Mouse (Mus musculus) urinary bladder, postnatal 10 days (tissue): ENCODE results near the gene Gm8251.
"Not testable (repeated sequence)": the region's sequence is repeated elsewhere in the genome, so short reads cannot be mapped to it uniquely, and the experiment has no call there.

Source experiments
- DNase-seq: peaks from one replicate; pipeline ENCODE4 v3.0.0; 2022; ENCODE audit warnings: low spot score

Gm8251 gene

DNA sequence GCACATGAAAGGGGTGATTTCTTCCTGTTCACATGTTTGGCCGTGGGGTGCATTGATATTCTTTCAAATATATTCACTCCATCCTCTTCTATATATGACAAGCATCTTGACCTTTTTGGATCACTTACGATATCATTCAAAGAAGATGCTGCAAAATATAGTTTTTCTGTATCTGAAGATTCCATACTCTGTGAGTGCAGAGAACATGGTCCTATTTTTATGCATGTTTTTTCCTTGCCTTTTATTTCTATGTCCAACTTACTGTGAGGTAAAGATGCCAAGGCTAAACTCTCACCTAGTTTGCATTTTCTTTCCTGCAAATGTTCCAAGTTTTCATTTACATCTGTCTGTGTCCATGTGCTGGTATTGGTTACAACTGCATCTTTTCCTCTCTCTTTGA, at the start of gene Gm8251:
TSS of gene Gm8251 (minus strand) at position 101 of the 400 bp plus-strand sequence.
- no peak for DNase-seq

DNA sequence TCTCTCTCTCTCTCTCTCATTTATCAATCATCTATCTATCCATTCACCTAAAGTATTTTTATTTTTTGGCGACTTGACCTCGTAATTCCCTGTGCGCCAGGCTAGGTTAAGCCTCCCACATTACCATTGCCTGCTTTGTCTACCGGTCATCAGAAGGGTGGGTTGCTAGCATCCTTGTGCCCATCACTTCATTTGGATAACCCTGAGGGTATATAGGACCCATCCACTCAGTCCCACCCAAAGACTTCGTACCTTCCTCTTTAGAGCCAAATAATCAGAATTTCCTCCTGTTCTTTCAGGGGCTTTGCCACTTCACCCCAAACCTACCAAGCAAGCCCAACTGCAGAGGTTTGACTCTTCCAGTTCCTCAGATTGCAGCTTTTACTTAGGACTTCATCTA, 41.2 kb upstream of the Gm8251 start:
- no peak for DNase-seq

DNA sequence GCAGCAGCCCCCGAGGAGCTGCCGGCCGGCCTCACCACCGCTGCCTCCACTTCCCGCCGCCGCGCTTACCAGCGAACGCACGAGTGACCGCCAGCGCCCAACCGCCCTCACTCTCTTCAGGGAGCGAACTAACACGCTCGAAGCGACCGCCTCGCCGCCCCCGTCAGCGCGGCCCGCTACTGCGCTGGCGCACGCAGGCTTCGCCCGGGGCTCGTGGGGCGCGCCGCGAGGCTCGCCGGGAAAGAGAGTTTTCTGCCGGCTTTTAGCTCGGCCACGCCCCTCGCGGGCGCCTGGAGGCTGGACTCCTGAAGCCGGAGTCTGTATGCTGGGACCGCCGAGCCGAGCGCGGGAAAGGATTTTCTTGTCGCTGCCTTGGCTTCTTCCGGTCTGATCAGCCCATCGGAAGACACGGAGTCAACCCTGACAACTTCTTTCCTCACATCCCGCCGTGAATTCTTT, 40.6 kb upstream of the Gm8251 start, which contains the start of gene Tex30:
TSS of gene Tex30 (minus strand) at position 183 of the 459 bp plus-strand sequence.
- peak; percentile 70 for DNase-seq

DNA sequence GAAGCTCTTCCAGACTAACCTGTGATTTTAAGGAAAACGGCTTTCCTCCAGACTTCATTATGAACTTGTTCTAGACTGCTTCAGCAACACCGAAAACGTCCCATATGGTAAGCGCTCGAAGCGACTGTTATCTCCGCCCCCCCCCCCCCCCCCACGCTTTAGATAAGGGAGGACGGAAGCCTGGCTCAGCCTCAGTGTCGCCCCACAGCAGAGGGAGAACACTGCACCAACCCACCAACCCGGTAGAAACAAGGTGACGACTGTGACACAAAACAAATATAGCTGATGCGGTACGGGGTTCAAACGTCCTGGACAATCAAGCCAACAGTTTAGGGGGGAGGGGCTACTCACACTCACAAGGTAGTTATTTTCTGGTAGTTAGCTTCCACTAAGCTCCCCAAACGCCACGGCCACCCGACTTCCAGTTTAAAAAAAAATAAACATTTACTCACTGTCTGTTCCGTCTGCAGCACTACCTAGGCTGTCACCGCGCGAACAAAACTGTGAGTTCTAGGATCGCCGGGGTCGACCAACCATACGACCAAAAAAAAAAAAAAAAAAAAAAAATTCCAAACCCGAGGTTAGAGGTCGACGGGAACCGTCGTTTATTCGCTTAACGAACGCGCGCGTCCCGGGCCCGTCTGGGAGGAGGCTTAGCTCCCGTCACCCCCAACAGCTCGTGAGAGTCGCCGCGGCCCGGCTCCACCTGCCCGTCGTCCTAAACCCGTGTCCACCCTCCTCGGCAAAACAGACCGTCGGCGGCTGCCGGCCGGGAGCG, 39.9 kb upstream of the Gm8251 start:
- DNase-seq = no peak

DNA sequence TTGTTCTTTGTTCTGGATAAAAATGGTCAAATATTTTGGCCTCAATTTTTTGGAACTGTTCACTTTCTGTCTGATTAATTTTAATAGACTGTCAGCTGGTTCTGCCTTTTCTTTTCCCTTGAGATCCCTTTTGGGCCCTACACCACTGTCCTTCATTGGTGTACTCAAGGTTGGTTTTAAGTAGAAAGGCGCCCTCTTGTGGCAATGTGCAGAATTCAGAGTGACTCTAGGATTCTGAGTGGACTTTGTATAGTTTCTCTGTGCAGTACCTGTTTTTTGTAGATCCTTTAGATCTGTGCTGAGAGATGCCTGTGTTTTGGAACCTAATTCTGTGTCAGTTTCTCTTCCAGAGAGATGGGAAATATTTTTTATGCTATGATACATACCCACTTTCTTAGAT, 2.9 kb upstream of the Gm8251 start:
- DNase-seq = no peak

DNA sequence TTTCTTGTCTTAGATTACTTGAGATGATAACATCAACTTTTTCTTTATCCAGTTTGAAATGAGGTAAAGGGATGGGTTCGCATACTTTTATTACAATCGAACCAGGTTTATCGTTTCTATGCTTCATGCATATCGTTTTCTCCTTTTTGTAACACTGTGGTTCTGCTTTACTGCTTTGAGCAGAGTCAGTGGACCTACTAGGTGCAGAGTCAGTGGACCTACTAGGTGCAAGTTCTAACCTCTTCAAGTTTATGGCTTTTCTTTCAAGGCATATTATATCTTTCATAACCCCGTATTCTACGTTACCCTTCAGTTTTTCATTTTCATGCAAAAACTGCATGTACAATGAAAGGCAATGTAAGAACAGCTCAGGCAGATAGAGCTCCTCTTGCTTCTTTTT, 1.7 kb upstream of the Gm8251 start:
- no peak for DNase-seq

DNA sequence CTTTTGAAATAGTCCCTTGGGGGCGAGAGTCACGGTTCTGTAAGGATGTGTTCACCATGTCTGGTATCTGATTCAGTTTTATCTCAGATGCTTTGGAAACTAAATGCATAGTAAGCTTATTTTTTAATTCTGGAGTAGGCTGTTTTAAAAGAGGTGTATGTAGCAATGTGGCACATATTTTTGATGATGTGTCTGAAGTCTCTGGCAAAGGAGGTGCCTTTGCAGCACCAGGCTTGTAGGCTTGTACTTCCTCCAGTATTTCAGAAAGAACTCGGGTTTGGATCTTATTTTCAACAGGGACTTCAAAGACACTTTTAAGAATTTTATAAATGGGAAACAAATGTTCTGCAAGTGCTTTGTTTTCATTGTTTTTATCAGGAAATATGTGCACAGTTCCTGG, 3.9 kb downstream of the Gm8251 start:
- no peak for DNase-seq

DNA sequence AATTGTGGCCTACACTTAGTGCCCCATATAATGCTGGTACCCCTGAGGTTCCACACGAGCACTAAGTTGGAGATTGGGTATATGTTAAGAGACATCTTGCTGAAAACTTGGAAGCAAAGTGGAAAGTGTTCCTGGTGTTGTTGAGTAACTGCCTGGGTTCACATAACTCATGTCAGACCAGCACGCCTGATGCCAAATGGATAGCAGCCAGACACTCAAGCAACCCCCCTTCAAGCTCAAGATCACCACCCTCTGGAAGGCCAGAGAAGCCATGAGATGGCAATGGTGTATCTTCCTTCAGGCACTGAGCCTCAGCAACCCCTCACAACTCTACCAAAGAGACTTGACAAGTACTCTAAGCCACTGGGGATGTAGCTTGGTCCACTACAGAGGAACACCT, 15.2 kb downstream of the Gm8251 start:
- DNase-seq = no peak

DNA sequence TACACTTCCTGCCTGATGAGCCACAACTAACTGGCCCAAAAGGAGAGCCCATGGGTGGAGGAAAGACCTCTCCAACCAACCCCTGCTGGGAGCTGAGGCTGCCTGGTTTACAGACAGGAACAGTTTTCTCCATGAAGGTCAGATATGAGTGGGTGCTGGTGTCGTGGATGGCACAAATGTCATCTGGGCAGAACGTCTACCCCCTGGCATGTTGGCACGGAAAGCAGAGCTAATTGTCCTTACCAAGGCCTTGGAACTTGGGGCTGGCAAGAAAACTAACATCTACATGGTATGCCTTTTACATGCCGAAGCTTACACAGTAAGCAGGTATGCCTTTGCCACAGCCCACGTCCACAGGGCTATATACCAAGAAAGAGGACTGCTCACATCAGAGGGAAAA, 16.0 kb downstream of the Gm8251 start:
- DNase-seq = not testable (repeated sequence)

DNA sequence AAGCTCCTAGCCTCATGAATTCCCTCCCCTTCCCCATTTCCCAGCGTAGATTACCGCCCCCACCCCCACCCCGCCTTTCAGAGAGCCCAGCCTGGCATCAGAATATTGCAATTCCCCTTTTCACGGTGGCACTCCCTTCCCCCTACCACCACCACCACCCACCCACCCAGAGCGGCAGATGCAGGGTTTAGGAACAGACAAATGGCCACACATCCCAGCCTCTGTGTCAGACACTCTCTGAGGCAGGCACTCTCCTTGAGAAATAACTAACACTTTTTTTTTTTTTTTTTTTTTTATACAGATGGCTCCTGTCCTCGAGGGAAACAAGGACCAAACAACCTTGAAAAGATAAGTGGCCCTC, 19.2 kb downstream of the Gm8251 start:
- no peak for DNase-seq

DNA sequence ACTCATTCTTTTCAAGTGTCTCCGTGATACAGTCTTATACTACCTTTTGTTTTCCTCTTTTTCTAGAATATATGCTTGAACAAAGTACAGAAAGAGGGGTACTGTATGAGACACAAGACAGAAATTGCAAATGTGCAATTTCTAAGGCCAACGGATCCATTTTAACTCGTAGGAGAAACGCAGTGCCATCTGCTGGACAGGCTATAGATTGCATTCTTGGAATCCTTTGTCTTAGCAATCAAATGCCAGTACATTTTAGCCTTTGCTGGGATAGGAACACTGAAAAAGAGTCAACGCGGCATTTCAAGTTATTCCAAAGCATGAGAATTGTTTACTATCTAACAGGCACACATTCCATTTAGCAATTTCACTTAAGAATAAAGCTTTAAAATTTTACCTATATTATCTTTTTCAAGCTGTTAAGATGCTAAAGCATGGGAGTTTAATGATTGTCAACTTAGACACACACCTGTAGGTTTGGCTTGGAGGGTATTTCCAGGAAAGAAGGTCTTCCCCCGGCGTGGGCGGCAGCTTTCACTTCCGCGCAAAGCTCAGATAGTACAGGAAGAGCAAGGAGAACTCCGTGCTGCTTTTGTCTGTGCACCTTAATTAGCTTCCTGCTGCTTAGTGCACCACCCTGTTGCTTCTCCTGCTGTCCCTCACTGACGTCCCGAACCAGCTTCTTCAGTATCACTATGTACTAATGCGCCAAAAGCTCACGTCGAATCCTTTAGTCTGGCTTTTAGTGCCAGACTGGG, 19.8 kb downstream of the Gm8251 start:
- DNase-seq = no peak

DNA sequence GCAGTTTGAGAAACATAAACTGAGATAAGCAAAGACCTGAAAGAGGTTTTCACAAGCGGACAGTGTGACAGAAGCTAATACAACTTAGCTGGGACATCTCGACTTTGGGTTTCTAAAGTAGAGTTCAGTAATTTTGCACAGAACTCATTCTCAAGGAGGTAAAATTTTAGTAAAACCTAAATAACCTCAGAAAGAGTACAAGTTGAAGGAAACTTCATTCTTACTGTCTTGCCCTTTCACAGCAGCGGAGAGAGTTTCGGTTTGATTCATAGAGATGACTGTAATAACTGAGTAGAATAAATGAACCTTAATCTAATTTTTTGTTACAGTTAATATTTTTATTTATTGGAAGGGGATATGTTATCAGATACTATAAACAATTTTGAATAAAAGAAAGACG, 28.8 kb downstream of the Gm8251 start:
- no peak for DNase-seq

DNA sequence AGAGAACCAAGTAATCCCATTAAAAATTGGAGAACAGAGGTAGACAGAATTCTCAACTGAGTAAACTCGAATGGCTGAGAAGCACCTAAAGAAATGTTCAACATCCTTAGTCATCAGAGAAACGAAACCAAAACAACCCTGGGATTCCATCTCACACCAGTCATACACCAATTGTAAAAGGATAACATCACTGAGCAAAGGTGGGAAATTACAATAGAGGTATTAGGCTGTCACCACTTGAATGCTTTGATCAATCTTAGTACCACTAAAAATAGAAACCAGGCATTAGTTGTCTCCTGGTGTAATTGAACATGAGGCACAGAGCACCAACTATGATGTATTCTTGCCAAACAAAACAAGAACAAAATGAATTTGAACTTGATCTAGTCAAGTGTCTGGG, 29.5 kb downstream of the Gm8251 start:
- no peak for DNase-seq

DNA sequence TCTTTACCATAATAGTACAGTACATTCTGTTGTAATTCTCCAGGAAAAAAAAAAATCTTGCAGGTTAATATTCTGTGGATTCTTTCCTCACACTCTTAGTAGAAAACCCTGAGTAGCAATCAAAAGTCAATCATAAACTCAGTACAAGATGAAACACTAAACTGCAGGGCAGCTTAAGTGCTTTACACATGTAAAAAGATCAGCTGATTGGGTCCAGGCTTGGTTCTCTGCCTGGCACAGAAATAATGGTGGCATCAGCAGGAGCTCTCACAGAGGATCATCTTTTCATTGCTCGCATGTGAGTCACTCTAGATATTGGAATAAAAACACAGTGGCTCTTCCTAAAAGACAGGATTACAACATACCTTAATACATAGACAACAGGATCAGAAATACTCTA, 34.1 kb downstream of the Gm8251 start:
- no peak for DNase-seq

DNA sequence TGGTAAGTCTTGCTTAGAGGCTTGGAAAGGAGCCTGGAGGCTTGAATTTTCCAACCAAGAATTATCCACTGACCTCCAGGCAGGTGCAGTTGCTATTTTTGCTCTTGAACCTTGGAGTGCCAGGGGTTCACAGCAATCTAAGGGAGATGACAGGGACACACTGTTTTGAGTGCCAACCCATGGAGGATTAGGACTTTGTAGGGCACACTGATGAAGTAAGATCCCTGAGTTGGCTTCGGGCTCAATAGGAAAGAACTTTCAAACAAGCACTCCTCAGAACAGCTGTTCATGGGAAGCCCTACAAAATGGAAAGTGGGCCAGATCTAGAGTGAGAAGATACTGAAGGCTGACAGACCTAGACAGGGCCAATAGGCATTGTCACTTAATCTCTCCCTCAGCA, 39.1 kb downstream of the Gm8251 start:
- no peak for DNase-seq

DNA sequence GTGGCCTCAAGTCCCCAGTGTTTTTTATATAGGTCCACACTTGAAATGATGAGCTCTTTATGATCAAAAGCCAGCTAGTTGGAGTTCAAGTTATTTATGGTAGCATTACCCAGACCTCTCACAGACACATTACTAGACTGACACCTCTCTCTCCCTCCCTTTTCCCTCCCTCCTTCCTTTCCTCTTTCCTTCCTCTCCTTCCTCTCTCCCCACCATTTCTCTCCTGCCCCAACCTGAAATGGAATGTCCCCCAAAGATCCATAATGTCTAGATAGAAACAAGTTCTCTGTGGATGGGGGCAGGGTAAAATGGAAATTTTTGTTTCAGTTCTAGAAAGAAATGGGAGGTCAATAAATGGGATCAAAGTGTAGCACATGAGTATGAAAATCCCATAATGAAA, 41.8 kb downstream of the Gm8251 start, which contains the start of gene Mettl21c:
TSS of gene Mettl21c (minus strand) at position 101 of the 400 bp plus-strand sequence.
- no peak for DNase-seq

DNA sequence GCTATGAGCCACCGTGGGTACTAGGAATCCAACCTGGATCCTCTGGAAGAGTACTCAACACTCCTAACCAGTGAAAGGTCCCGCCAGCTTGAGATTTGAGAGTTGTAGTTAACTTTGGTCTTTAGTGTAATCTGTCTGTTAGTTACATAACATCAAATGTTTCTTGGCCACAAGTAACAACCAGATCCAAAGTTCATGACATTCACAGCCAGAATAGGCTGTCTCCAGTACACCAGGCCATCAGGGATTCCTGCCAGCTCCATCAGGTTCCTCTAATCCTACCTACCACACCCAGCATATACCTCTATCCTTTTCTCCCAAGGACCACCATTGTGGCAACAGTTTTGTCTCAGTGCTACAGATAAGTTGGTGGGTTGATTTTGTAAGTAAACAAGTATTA, 46.2 kb downstream of the Gm8251 start:
- no peak for DNase-seq
